Mouse (Mus musculus) ES-E14 (cell line): ENCODE results near the gene Gm4871.
"Not testable (repeated sequence)": the region's sequence is repeated elsewhere in the genome, so short reads cannot be mapped to it uniquely, and the experiment has no call there.

Experiments
- CHD2 ChIP-seq: IDR thresholded peaks from 2 replicates; pipeline ENCODE4 v1.6.1; 2014; ENCODE audit warnings: mild to moderate bottlenecking, low read depth, low read length, inconsistent platforms
- HCFC1 ChIP-seq: IDR thresholded peaks from 2 replicates; pipeline ENCODE4 v1.6.1; 2012; ENCODE audit warnings: low read length, inconsistent platforms, borderline replicate concordance; ENCODE audit not compliant: insufficient read depth
- MAFK ChIP-seq: IDR thresholded peaks from 2 replicates; pipeline ENCODE4 v1.6.1; 2014; ENCODE audit warnings: mild to moderate bottlenecking, low read depth, low read length, inconsistent platforms; ENCODE audit not compliant: insufficient read depth
- ZC3H11A ChIP-seq: IDR thresholded peaks from 2 replicates; pipeline ENCODE4 v1.6.1; 2012; ENCODE audit warnings: low read depth, mild to moderate bottlenecking, inconsistent platforms, low read length, borderline replicate concordance
- ZNF384 ChIP-seq: IDR thresholded peaks from 2 replicates; pipeline ENCODE4 v1.6.1; 2012; ENCODE audit warnings: low read depth, low read length, inconsistent platforms

- not testable (repeated sequence) for TF ChIP-seq ZC3H11A, MAFK, CHD2, HCFC1, ZNF384
These were observed 21.6 kb upstream of the Gm4871 start for GRCm38 (mm10) chr5:145054187-145054586.
